Mouse (Mus musculus) hindbrain, embryonic 10.5 days (tissue): ENCODE results near the gene Srebf2. TPM values are rescaled to one million over a fixed set of nuclear protein-coding genes. Genes with fewer than 3 reads are reported as not detected.
A peak's percentile ranks its signal among the peaks of the same experiment; 100 is the strongest.

Source experiments
- DNase-seq: peaks from one replicate; pipeline ENCODE4 v3.0.0-alpha.2; 2017; ENCODE audit warnings: low spot score
- H3K27ac ChIP-seq: fragments of 300-500 bp; sonication (generic); 2 replicates; pipeline ENCODE4 v1.5.1; 2016; ENCODE audit warnings: mild to moderate bottlenecking, moderate library complexity
- H3K27me3 ChIP-seq: fragments of 300-500 bp; sonication (generic); 2 replicates; pipeline ENCODE4 v1.6.1; 2016; ENCODE audit warnings: mild to moderate bottlenecking; ENCODE audit not compliant: poor library complexity, insufficient read depth, severe bottlenecking
- H3K36me3 ChIP-seq: fragments of 300-500 bp; sonication (generic); 2 replicates; pipeline ENCODE4 v1.6.1; 2016; ENCODE audit warnings: mild to moderate bottlenecking, moderate library complexity
- H3K4me1 ChIP-seq: fragments of 300-500 bp; sonication (generic); replicated peaks from 2 replicates; pipeline ENCODE4 v1.6.1; 2016; ENCODE audit warnings: mild to moderate bottlenecking
- H3K4me3 ChIP-seq: fragments of 300-500 bp; sonication (generic); 2 replicates; pipeline ENCODE4 v1.5.1; 2016; ENCODE audit warnings: mild to moderate bottlenecking, moderate library complexity
- H3K9me3 ChIP-seq: fragments of 300-500 bp; sonication (generic); 2 replicates; pipeline ENCODE4 v1.6.1; 2016; ENCODE audit warnings: mild to moderate bottlenecking, moderate library complexity
- WGBS: fragments of 180-500 bp; shearing (Covaris S2); methylation state at CpG from one replicate; pipeline ENCODE4 v1.1.7; 2016; 5-methylcytosine and 5-hydroxymethylcytosine counted together
- polyA plus RNA-seq: library from polyadenylated mRNA; unstranded; fragments of >200 nt; fragmentation: Nextera tagmentation; extraction: Ambion mirVana; gene quantifications from 2 replicates; pipeline ENCODE4 v1.2.1, GENCODE M21; 2016

Srebf2 gene
- polyA plus RNA-seq, 1 experiment from 2014 or later = 242 TPM

- H3K4me1 ChIP-seq = peaks cover 74% of the 10 kb centered on the region
- H3K27me3 ChIP-seq = no peaks in the 10 kb centered on the region
- DNase-seq = no peak
- H3K27ac ChIP-seq = no peak overlapping the region
- H3K36me3 ChIP-seq = peaks cover 34% of the 10 kb centered on the region
- H3K4me3 ChIP-seq = no peak overlapping the region
- no peaks in the 10 kb centered on the region for H3K9me3 ChIP-seq
- WGBS = 91% methylated on average over 11 of the region's 11 CpGs
Observed at GRCm38 (mm10) chr15:82160731-82161640, 14.0 kb downstream of the Srebf2 start.

GRCm38 (mm10) chr15:82161965-82162600 lies 15.1 kb downstream of the Srebf2 start:
- H3K4me1 ChIP-seq = peaks cover 80% of the 10 kb centered on the region
- 91% methylated on average over 12 of the region's 12 CpGs for WGBS
- H3K27me3 ChIP-seq = no peaks in the 10 kb centered on the region
- H3K9me3 ChIP-seq = no peaks in the 10 kb centered on the region
- peaks cover 24% of the 10 kb centered on the region for H3K36me3 ChIP-seq
- H3K27ac ChIP-seq = no peak overlapping the region
- DNase-seq = no peak
- H3K4me3 ChIP-seq = no peak overlapping the region

GRCm38 (mm10) chr15:82163356-82164060 lies 16.5 kb downstream of the Srebf2 start:
- peaks cover 14% of the 10 kb centered on the region; the same call in 1 of the 2 replicates for H3K36me3 ChIP-seq
- H3K27me3 ChIP-seq = no peaks in the 10 kb centered on the region
- no peaks in the 10 kb centered on the region for H3K9me3 ChIP-seq
- 88% methylated on average over 10 of the region's 10 CpGs for WGBS
- H3K4me1 ChIP-seq = peaks cover 82% of the 10 kb centered on the region
- no peak for DNase-seq
- no peak overlapping the region for H3K4me3 ChIP-seq
- peak overlapping the region; percentile 41 for H3K27ac ChIP-seq

- WGBS = 59% methylated on average over 4 of the region's 4 CpGs
- no peaks in the 10 kb centered on the region for H3K27me3 ChIP-seq
- H3K27ac ChIP-seq = peak overlapping the region; percentile 41
- no peak overlapping the region; the same call in 1 of the 2 replicates for H3K4me3 ChIP-seq
- H3K9me3 ChIP-seq = no peaks in the 10 kb centered on the region
- H3K4me1 ChIP-seq = peaks cover 78% of the 10 kb centered on the region
- peaks cover 12% of the 10 kb centered on the region; the same call in 1 of the 2 replicates for H3K36me3 ChIP-seq
- no peak for DNase-seq
Observed at GRCm38 (mm10) chr15:82164061-82164399, 17.0 kb downstream of the Srebf2 start.

- Histone ChIP-seq H3K4me1 (peaks cover 73% of the 10 kb centered on the region), H3K27ac (peak overlapping the region; percentile 41; the same call in 1 of the 2 replicates), H3K36me3 (peaks cover 14% of the 10 kb centered on the region; the same call in 1 of the 2 replicates), H3K4me3 (no peak overlapping the region; the same call in 1 of the 2 replicates), H3K27me3 (no peaks in the 10 kb centered on the region), H3K9me3 (no peaks in the 10 kb centered on the region)
- no peak for DNase-seq
- 84% methylated on average over 7 of the region's 7 CpGs for WGBS
Observed at GRCm38 (mm10) chr15:82164496-82164895, 17.5 kb downstream of the Srebf2 start.

GRCm38 (mm10) chr15:82165332-82166239 lies 18.6 kb downstream of the Srebf2 start:
- Histone ChIP-seq H3K4me3 (no peak overlapping the region), H3K36me3 (peaks cover 17% of the 10 kb centered on the region), H3K27me3 (no peaks in the 10 kb centered on the region), H3K4me1 (peaks cover 62% of the 10 kb centered on the region), H3K27ac (no peak overlapping the region), H3K9me3 (no peaks in the 10 kb centered on the region)
- WGBS = 62% methylated on average over 8 of the region's 8 CpGs
- peak; percentile 76 for DNase-seq

GRCm38 (mm10) chr15:82166240-82167100 lies 19.5 kb downstream of the Srebf2 start:
- Histone ChIP-seq H3K9me3 (no peaks in the 10 kb centered on the region), H3K27ac (peak overlapping the region; percentile 60), H3K27me3 (no peaks in the 10 kb centered on the region), H3K36me3 (peaks cover 26% of the 10 kb centered on the region), H3K4me1 (peaks cover 54% of the 10 kb centered on the region), H3K4me3 (no peak overlapping the region)
- WGBS = 58% methylated on average over 22 of the region's 22 CpGs
- no peak for DNase-seq

- peaks cover 52% of the 10 kb centered on the region for H3K4me1 ChIP-seq
- H3K27me3 ChIP-seq = no peaks in the 10 kb centered on the region
- DNase-seq = no peak
- peak overlapping the region; percentile 60 for H3K27ac ChIP-seq
- H3K36me3 ChIP-seq = peaks cover 36% of the 10 kb centered on the region
- 67% methylated on average over 23 of the region's 23 CpGs for WGBS
- H3K9me3 ChIP-seq = no peaks in the 10 kb centered on the region
- H3K4me3 ChIP-seq = no peak overlapping the region
Observed at GRCm38 (mm10) chr15:82167201-82168168, 20.5 kb downstream of the Srebf2 start.

GRCm38 (mm10) chr15:82169671-82170070 lies 22.7 kb downstream of the Srebf2 start:
- H3K36me3 ChIP-seq = peaks cover 57% of the 10 kb centered on the region
- DNase-seq = no peak
- H3K9me3 ChIP-seq = no peaks in the 10 kb centered on the region
- 79% methylated on average over 5 of the region's 5 CpGs for WGBS
- no peak overlapping the region for H3K4me3 ChIP-seq
- no peak overlapping the region for H3K27ac ChIP-seq
- peaks cover 35% of the 10 kb centered on the region for H3K4me1 ChIP-seq
- no peaks in the 10 kb centered on the region for H3K27me3 ChIP-seq

GRCm38 (mm10) chr15:82170437-82171377 lies 23.7 kb downstream of the Srebf2 start:
- no peak for DNase-seq
- H3K36me3 ChIP-seq = peaks cover 68% of the 10 kb centered on the region
- no peaks in the 10 kb centered on the region for H3K27me3 ChIP-seq
- H3K4me3 ChIP-seq = no peak overlapping the region
- no peaks in the 10 kb centered on the region for H3K9me3 ChIP-seq
- no peak overlapping the region for H3K27ac ChIP-seq
- 90% methylated on average over 36 of the region's 36 CpGs for WGBS
- H3K4me1 ChIP-seq = peaks cover 30% of the 10 kb centered on the region
